ENCODE assay signal across 8 mouse cellular contexts in genomic region chr16:55476544-55477208, GRCm38 (mm10).
A peak's percentile ranks its signal among the peaks of the same experiment; 100 is the strongest.
DNase-seq lines count a peak whose midpoint lies in the region; ATAC-seq and TF ChIP-seq lines count a peak whose summit lies in the region.

No protein-coding gene starts in this region.

- peak; percentile 75 for ATAC-seq in forebrain, embryonic 11.5 days (replicated peaks; ENCODE audit: low FRiP score)
- ATAC-seq in intestine, embryonic 14.5 days (replicated peaks; ENCODE audit: low FRiP score, low TSS enrichment, low read depth): peak; percentile 52; the same call in 1 of the 2 replicates
- peak; percentile 68 for ATAC-seq in limb, embryonic 14.5 days (ENCODE audit: low FRiP score, low read depth)
- ATAC-seq in neural tube, embryonic 12.5 days (ENCODE audit: low FRiP score, low read depth): peak; percentile 59

- DNase-seq in spleen, adult 2 months (ENCODE audit: low read depth in 1 of 2, low spot score in 2 of 2): peak in 1 of 2 experiments; percentile 29
- DNase-seq in spleen, adult 18-20 months: no peak
- DNase-seq in brain, adult 2 months (ENCODE audit: low read depth, low spot score): peak; percentile 73
- no peak for DNase-seq in forebrain, embryonic 11.5 days (ENCODE audit: low spot score)
- no peak for DNase-seq in intestine, embryonic 14.5 days (ENCODE audit: low spot score)
- peak; percentile 93 for DNase-seq in limb, embryonic 14.5 days (ENCODE audit: low spot score)
- no peak for DNase-seq in spleen, postnatal 10 days (ENCODE audit: low spot score in 2 of 2)

- H3K4me2 ChIP-seq in forebrain, embryonic 11.5 days (ENCODE audit: low read depth, low read length, severe bottlenecking): no peak overlapping the region
- H3K4me2 ChIP-seq in intestine, embryonic 14.5 days (ENCODE audit: low read length): no peak overlapping the region
- peak overlapping the region; percentile 36 for H3K4me2 ChIP-seq in limb, embryonic 14.5 days (replicated peaks; ENCODE audit: low read depth, low read length, severe bottlenecking)
- no peak overlapping the region for H3K4me2 ChIP-seq in neural tube, embryonic 12.5 days (replicated peaks)

- 32% methylated on average over 17 of the region's 17 CpGs for WGBS in spleen, adult 2 months
- WGBS in forebrain, embryonic 11.5 days: 28% methylated on average over 17 of the region's 17 CpGs
- WGBS in intestine, embryonic 14.5 days: 30% methylated on average over 17 of the region's 17 CpGs
- 14% methylated on average over 17 of the region's 17 CpGs for WGBS in limb, embryonic 14.5 days
- 29% methylated on average over 17 of the region's 17 CpGs for WGBS in neural tube, embryonic 12.5 days

- H3K36me3 ChIP-seq in spleen, adult 2 months (ENCODE audit: control insufficient read depth, insufficient read depth, low read length): no peaks in the 10 kb centered on the region
- H3K36me3 ChIP-seq in forebrain, embryonic 11.5 days (ENCODE audit: control insufficient read depth, insufficient read depth, low read length): no peaks in the 10 kb centered on the region
- H3K36me3 ChIP-seq in intestine, embryonic 14.5 days (ENCODE audit: control insufficient read depth, insufficient read depth, low read length): no peaks in the 10 kb centered on the region
- no peaks in the 10 kb centered on the region for H3K36me3 ChIP-seq in limb, embryonic 14.5 days (ENCODE audit: control insufficient read depth, insufficient read depth, low read length)
- no peaks in the 10 kb centered on the region for H3K36me3 ChIP-seq in neural tube, embryonic 12.5 days

- no peak overlapping the region for H3K27ac ChIP-seq in spleen, adult 2 months (ENCODE audit: insufficient read depth, low read length)
- no peak overlapping the region for H3K27ac ChIP-seq in forebrain, embryonic 11.5 days (ENCODE audit: low read depth, low read length)
- H3K27ac ChIP-seq in intestine, embryonic 14.5 days (ENCODE audit: low read depth): no peak overlapping the region
- no peak overlapping the region for H3K27ac ChIP-seq in limb, embryonic 14.5 days (replicated peaks; ENCODE audit: low read depth, low read length)
- H3K27ac ChIP-seq in neural tube, embryonic 12.5 days: no peak overlapping the region

- TF ChIP-seq POLR2A in spleen, adult 2 months (IDR thresholded peaks at IDR 0.05; ENCODE audit: low read depth, low read length): no peak
- TF ChIP-seq POLR2A in limb, embryonic 14.5 days (IDR thresholded peaks at IDR 0.05; ENCODE audit: borderline replicate concordance, extremely low read depth, insufficient read depth, insufficient read length): no peak

- H3K4me3 ChIP-seq in spleen, adult 2 months (ENCODE audit: extremely low read depth, insufficient read depth, insufficient read length): no peak overlapping the region
- no peak overlapping the region for H3K4me3 ChIP-seq in forebrain, embryonic 11.5 days (ENCODE audit: low read depth, low read length)
- no peak overlapping the region for H3K4me3 ChIP-seq in intestine, embryonic 14.5 days (ENCODE audit: low read depth, low read length)
- H3K4me3 ChIP-seq in limb, embryonic 14.5 days (replicated peaks; ENCODE audit: low read length): no peak overlapping the region; the same call in 1 of the 2 replicates
- no peak overlapping the region for H3K4me3 ChIP-seq in neural tube, embryonic 12.5 days

- H3K9me3 ChIP-seq in forebrain, embryonic 11.5 days (ENCODE audit: control insufficient read depth, low read length): no peaks in the 10 kb centered on the region
- H3K9me3 ChIP-seq in intestine, embryonic 14.5 days (ENCODE audit: control insufficient read depth, low read length): no peaks in the 10 kb centered on the region
- H3K9me3 ChIP-seq in limb, embryonic 14.5 days (ENCODE audit: control insufficient read depth, low read length): no peaks in the 10 kb centered on the region
- H3K9me3 ChIP-seq in neural tube, embryonic 12.5 days: no peaks in the 10 kb centered on the region

- no peak overlapping the region for H3K9ac ChIP-seq in forebrain, embryonic 11.5 days (ENCODE audit: low read length)
- no peak overlapping the region for H3K9ac ChIP-seq in intestine, embryonic 14.5 days (ENCODE audit: low read length)
- no peak overlapping the region for H3K9ac ChIP-seq in limb, embryonic 14.5 days (ENCODE audit: low read depth, low read length, severe bottlenecking)
- H3K9ac ChIP-seq in neural tube, embryonic 12.5 days: no peak overlapping the region

- TF ChIP-seq CTCF in spleen, adult 2 months (IDR thresholded peaks at IDR 0.05; ENCODE audit: extremely low read depth, insufficient read depth, insufficient read length, insufficient replicate concordance): peak; percentile 14; the same call in 1 of the 2 replicates

- no peaks in the 10 kb centered on the region for H3K4me1 ChIP-seq in spleen, adult 2 months (ENCODE audit: control insufficient read depth, insufficient read depth, insufficient read length)
- H3K4me1 ChIP-seq in forebrain, embryonic 11.5 days (replicated peaks; ENCODE audit: control insufficient read depth, insufficient read depth, low read length): no peaks in the 10 kb centered on the region
- H3K4me1 ChIP-seq in intestine, embryonic 14.5 days (replicated peaks; ENCODE audit: control insufficient read depth, insufficient read depth, low read length): peaks cover under 1% of the 10 kb centered on the region; the same call in 1 of the 2 replicates
- no peaks in the 10 kb centered on the region; the same call in 1 of the 2 replicates for H3K4me1 ChIP-seq in limb, embryonic 14.5 days (ENCODE audit: control insufficient read depth, insufficient read depth, low read length)
- no peaks in the 10 kb centered on the region for H3K4me1 ChIP-seq in neural tube, embryonic 12.5 days

- no peaks in the 10 kb centered on the region for H3K27me3 ChIP-seq in spleen, adult 2 months (ENCODE audit: control insufficient read depth, insufficient read depth, low read length)
- no peaks in the 10 kb centered on the region for H3K27me3 ChIP-seq in forebrain, embryonic 11.5 days (ENCODE audit: control insufficient read depth, insufficient read depth, low read length)
- H3K27me3 ChIP-seq in intestine, embryonic 14.5 days (replicated peaks; ENCODE audit: control insufficient read depth, insufficient read depth, low read length): no peaks in the 10 kb centered on the region
- no peaks in the 10 kb centered on the region for H3K27me3 ChIP-seq in limb, embryonic 14.5 days (ENCODE audit: control insufficient read depth, insufficient read depth, low read length)
- H3K27me3 ChIP-seq in neural tube, embryonic 12.5 days (replicated peaks): no peaks in the 10 kb centered on the region

Comparison
In these comparisons a context has a peak if more than half of its experiments do, and no peak if none do; other contexts are left out.
1. DNase-seq: peak in brain, adult 2 months (single experiment) and limb, embryonic 14.5 days (single experiment); none in spleen, adult 18-20 months (0 of 2), forebrain, embryonic 11.5 days (single experiment), intestine, embryonic 14.5 days (single experiment) and spleen, postnatal 10 days (0 of 2).
2. Peak in every context shown above with its lines, with median percentiles within 50 percentile points of each other: ATAC-seq.